Mouse (Mus musculus) kidney, adult 2 months (tissue): ENCODE results near the gene Fosl2.

Experiments
- CTCF ChIP-seq: fragments of 200-500 bp; conservative IDR thresholded peaks from 2 replicates; pipeline ENCODE4 v1.5.1; 2011; ENCODE audit warnings: low read depth, mild to moderate bottlenecking, control low read depth, low read length, moderate library complexity, mixed read lengths; ENCODE audit not compliant: insufficient read depth, insufficient read length
- POLR2A ChIP-seq: fragments of 200-500 bp; IDR thresholded peaks from one replicate; pipeline ENCODE4 v1.6.1; 2011; ENCODE audit warnings: low read depth, low read length, control low read depth

GRCm38 (mm10) chr5:32127927-32128326 is 7.7 kb upstream of the Fosl2 start:
- TF ChIP-seq CTCF (no peak), POLR2A (no peak)
